Mouse (Mus musculus) heart, embryonic 10.5 days (tissue): ENCODE results near the gene Vmn1r236. TPM values are rescaled to one million over a fixed set of nuclear protein-coding genes. Genes with fewer than 3 reads are reported as not detected.

Source experiments
- DNase-seq: peaks from one replicate; pipeline ENCODE4 v3.0.0-alpha.2; 2017; ENCODE audit warnings: low spot score
- H3K27ac ChIP-seq: fragments of 300-500 bp; sonication (generic); 2 replicates; pipeline ENCODE4 v1.5.1; 2016; ENCODE audit warnings: mild to moderate bottlenecking
- H3K27me3 ChIP-seq: fragments of 300-500 bp; sonication (generic); 2 replicates; pipeline ENCODE4 v1.6.1; 2016; ENCODE audit warnings: mild to moderate bottlenecking; ENCODE audit not compliant: poor library complexity, insufficient read depth, severe bottlenecking
- H3K36me3 ChIP-seq: fragments of 300-500 bp; sonication (generic); 2 replicates; pipeline ENCODE4 v1.6.1; 2016; ENCODE audit warnings: mild to moderate bottlenecking, moderate library complexity
- H3K4me1 ChIP-seq: fragments of 300-500 bp; sonication (generic); 2 replicates; pipeline ENCODE4 v1.6.1; 2016; ENCODE audit warnings: mild to moderate bottlenecking
- H3K4me3 ChIP-seq: fragments of 300-500 bp; sonication (generic); 2 replicates; pipeline ENCODE4 v1.5.1; 2016; ENCODE audit warnings: mild to moderate bottlenecking, moderate library complexity
- H3K9me3 ChIP-seq: fragments of 300-500 bp; sonication (generic); 2 replicates; pipeline ENCODE4 v1.6.1; 2016; ENCODE audit warnings: mild to moderate bottlenecking, moderate library complexity
- WGBS: fragments of 180-500 bp; shearing (Covaris S2); methylation state at CpG from one replicate; pipeline ENCODE4 v1.1.7; 2016; 5-methylcytosine and 5-hydroxymethylcytosine counted together
- microRNA-seq: library from miRNA; unstranded; fragments of <30 nt; microRNA quantifications from one replicate; pipeline ENCODE4, GENCODE M21; 2017
- polyA plus RNA-seq: library from polyadenylated mRNA; unstranded; fragments of >200 nt; fragmentation: Nextera tagmentation; extraction: Ambion mirVana; gene quantifications from 2 replicates; pipeline ENCODE4 v1.2.1, GENCODE M21; 2016

The Vmn1r236 gene
- polyA plus RNA-seq = not detected in 2 replicates

DNA sequence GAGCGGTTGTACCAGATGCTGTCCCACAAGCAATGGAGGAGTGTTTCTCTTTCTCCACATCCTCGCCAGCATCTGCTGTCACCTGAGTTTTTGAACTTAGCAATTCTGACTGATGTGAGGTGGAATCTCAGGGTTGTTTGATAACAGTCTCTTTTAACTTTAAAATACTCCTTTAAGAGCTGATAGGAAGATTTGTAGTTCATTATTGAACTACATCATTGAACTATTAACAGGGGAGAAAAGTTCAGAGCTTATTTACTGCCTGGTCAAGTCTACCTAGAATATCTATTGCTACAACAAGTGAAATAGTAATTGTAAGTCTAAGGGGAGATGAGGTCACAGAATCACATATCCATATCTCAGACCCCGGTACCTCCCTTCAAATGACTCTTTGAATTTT is at the start of gene Vmn1r236:
Vmn1r236 (plus strand) TSS at position 301 of the 400 bp plus-strand sequence.
- no peaks in the 10 kb centered on the region for H3K4me1 ChIP-seq
- no peaks in the 10 kb centered on the region for H3K9me3 ChIP-seq
- no peak within 1 kb of the TSS for H3K4me3 ChIP-seq
- H3K27ac ChIP-seq = no peak within 1 kb of the TSS
- 66% methylated on average over 3 of the region's 3 CpGs for WGBS
- H3K27me3 ChIP-seq = no peaks in the 10 kb centered on the region
- no peaks in the 10 kb centered on the region for H3K36me3 ChIP-seq
- no peak for DNase-seq

DNA sequence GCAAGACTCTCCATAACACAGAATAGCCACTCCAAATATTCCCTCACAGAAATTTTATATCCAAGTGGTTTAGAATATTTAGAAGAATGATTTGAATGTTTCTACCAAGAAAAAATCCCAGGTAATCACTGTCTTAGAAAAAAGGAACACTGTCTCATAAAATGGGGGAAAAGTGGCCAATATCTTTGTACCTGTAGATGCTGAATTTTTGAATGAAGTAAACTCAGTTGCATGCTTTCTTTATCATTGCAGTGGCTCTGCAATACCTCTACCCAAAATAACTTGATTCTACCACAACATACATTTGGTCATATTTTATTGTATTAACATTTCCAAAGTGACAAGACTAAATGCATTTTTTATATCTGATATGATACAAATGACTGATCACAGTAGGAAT is 26.6 kb upstream of the Vmn1r236 start, which contains the start of gene Vmn1r235:
Vmn1r235 (plus strand) TSS at position 301 of the 400 bp plus-strand sequence.
- no peak for DNase-seq
- Histone ChIP-seq H3K27ac (no peak within 1 kb of the TSS), H3K27me3 (no peaks in the 10 kb centered on the region), H3K9me3 (no peaks in the 10 kb centered on the region), H3K4me3 (no peak within 1 kb of the TSS), H3K36me3 (no peaks in the 10 kb centered on the region), H3K4me1 (no peaks in the 10 kb centered on the region)

DNA sequence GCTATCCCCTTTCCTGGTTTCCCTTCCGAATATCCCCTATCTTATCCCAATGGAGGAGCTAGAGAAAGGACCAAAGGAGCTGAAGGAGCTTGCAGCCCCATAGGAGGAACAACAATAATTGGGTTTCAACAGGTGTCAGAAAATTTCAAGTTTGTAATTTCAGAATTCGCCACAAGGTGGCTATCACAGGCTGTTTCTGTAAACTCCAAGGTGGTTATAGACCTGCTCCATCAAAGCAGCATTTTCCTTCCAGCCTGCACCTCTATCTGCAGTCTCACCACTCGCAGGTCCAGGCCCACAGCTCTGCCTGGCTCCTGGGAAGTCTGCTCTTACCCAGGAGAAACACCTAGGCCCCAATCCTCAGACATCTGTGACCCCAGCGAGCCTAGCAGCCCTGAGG is 10.6 kb upstream of the Vmn1r236 start:
- H3K4me1 ChIP-seq = no peaks in the 10 kb centered on the region
- no peak overlapping the region for H3K27ac ChIP-seq
- H3K36me3 ChIP-seq = no peaks in the 10 kb centered on the region
- WGBS = 11% methylated on average over 4 of the region's 4 CpGs
- H3K27me3 ChIP-seq = no peaks in the 10 kb centered on the region
- H3K4me3 ChIP-seq = no peak overlapping the region
- no peak for DNase-seq
- no peaks in the 10 kb centered on the region for H3K9me3 ChIP-seq

- Histone ChIP-seq H3K27ac (no peak overlapping the region), H3K4me1 (no peaks in the 10 kb centered on the region), H3K9me3 (no peaks in the 10 kb centered on the region), H3K36me3 (no peaks in the 10 kb centered on the region), H3K27me3 (no peaks in the 10 kb centered on the region), H3K4me3 (no peak overlapping the region)
- no peak for DNase-seq
Observed at GRCm38 (mm10) chr17:21284395-21284794, 1.7 kb downstream of the Vmn1r236 start.

DNA sequence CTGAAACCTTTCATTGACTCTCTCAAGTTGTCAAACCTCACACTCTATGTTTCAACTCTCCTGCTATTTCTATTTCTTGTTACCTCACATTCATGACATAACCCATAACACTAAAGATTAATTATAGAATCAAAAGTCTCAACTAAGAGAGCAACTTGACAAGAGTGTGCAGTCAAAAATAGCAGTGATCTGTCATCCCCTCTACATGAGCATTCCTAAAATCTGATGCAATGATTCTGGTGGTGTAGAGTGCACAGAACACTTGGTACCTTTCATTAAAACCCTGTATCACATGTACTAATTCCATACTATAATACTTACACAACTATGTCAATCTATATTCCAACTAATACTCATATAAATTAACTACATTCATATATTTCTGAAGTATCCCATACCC is 7.0 kb downstream of the Vmn1r236 start:
- H3K27ac ChIP-seq = no peak overlapping the region
- H3K4me3 ChIP-seq = no peak overlapping the region

GRCm38 (mm10) chr17:21311565-21311964 is 28.8 kb downstream of the Vmn1r236 start, which contains the start of gene Vmn1r237:
Gene Vmn1r237, plus strand, starts transcription at chr17:21311865.
- no peak within 1 kb of the TSS for H3K4me3 ChIP-seq
- no peak within 1 kb of the TSS for H3K27ac ChIP-seq
- H3K36me3 ChIP-seq = no peaks in the 10 kb centered on the region
- H3K27me3 ChIP-seq = no peaks in the 10 kb centered on the region
- no peak for DNase-seq
- H3K4me1 ChIP-seq = no peaks in the 10 kb centered on the region
- no peaks in the 10 kb centered on the region; the same call in 1 of the 2 replicates for H3K9me3 ChIP-seq

More for the DNA sequence above, 7.0 kb downstream of the Vmn1r236 start:
- Histone ChIP-seq H3K4me1 (no peaks in the 10 kb centered on the region), H3K9me3 (no peaks in the 10 kb centered on the region), H3K36me3 (no peaks in the 10 kb centered on the region), H3K27me3 (no peaks in the 10 kb centered on the region)
- DNase-seq = no peak

Small RNAs within 50 kb of the gene (microRNA-seq; reads per million reads assigned to microRNA genes)
- gene Gm26384 = not detected

Other genes starting within 250 kb of the Vmn1r236 start
- not detected in 2 replicates for gene Vmn1r234, start 56.9 kb upstream of the Vmn1r236 start, polyA plus RNA-seq
- not detected in 2 replicates for gene Vmn1r235, start 26.5 kb upstream of the Vmn1r236 start, polyA plus RNA-seq
- not detected in 2 replicates for gene Vmn1r237, start 28.9 kb downstream of the Vmn1r236 start, polyA plus RNA-seq
- gene Zfp677, start 100.8 kb downstream of the Vmn1r236 start, polyA plus RNA-seq = 1.8 and 2.2 TPM in 2 replicates
- gene Zfp54, start 140.3 kb downstream of the Vmn1r236 start, polyA plus RNA-seq = 3.8 and 3.9 TPM in 2 replicates
- 13.2 and 14.1 TPM in 2 replicates for gene Zfp51, start 167.4 kb downstream of the Vmn1r236 start, polyA plus RNA-seq
- 6.4 and 8.0 TPM in 2 replicates for gene Zfp53, start 206.1 kb downstream of the Vmn1r236 start, polyA plus RNA-seq